Mouse (Mus musculus) hindlimb bud, embryonic 11.5 days (tissue): ENCODE data around the gene Sclt1.
A peak's percentile ranks its signal among the peaks of the same experiment; 100 is the strongest.
"Not testable (repeated sequence)": the region's sequence is repeated elsewhere in the genome, so short reads cannot be mapped to it uniquely, and the experiment has no call there.

Experiments
- DNase-seq: peaks from one replicate; pipeline ENCODE4 v3.0.0-alpha.2; 2012; ENCODE audit warnings: low read depth, low spot score; ENCODE audit errors: extremely low spot score

Sclt1 gene

GRCm38 (mm10) chr3:41742278-41742934 lies at the start of gene Sclt1, which contains the start of gene D3Ertd751e:
TSS of gene Sclt1 (minus strand) at chr3:41742514.
TSS of gene D3Ertd751e (plus strand) at chr3:41742611.
- peak; percentile 80 for DNase-seq

GRCm38 (mm10) chr3:41762091-41762490 lies 19.8 kb upstream of the Sclt1 start:
- DNase-seq, result no peak

GRCm38 (mm10) chr3:41754556-41754955 lies 12.2 kb upstream of the Sclt1 start:
- DNase-seq, result no peak

GRCm38 (mm10) chr3:41743436-41743835 lies 1.1 kb upstream of the Sclt1 start:
- DNase-seq, result no peak

GRCm38 (mm10) chr3:41741601-41742277 lies 575 bp downstream of the Sclt1 start:
- DNase-seq, result peak; percentile 28

GRCm38 (mm10) chr3:41695681-41696080 lies 46.6 kb downstream of the Sclt1 start:
- no peak for DNase-seq

- no peak for DNase-seq
These were observed 49.7 kb downstream of the Sclt1 start for GRCm38 (mm10) chr3:41692440-41693142.

GRCm38 (mm10) chr3:41690114-41690640 lies 52.1 kb downstream of the Sclt1 start:
- not testable (repeated sequence) for DNase-seq

- DNase-seq, result no peak
These were observed 55.9 kb downstream of the Sclt1 start for GRCm38 (mm10) chr3:41686396-41686795.

GRCm38 (mm10) chr3:41682084-41682483 lies 60.2 kb downstream of the Sclt1 start:
- DNase-seq, result no peak

- DNase-seq, result no peak
These were observed 65.7 kb downstream of the Sclt1 start for GRCm38 (mm10) chr3:41676648-41677047.

- no peak for DNase-seq
These were observed 67.5 kb downstream of the Sclt1 start for GRCm38 (mm10) chr3:41674778-41675177.

GRCm38 (mm10) chr3:41655642-41656041 lies 86.7 kb downstream of the Sclt1 start:
- DNase-seq, result no peak

- no peak for DNase-seq
These were observed 121.3 kb downstream of the Sclt1 start for GRCm38 (mm10) chr3:41620971-41621370.

- DNase-seq, result no peak
These were observed 123.8 kb downstream of the Sclt1 start for GRCm38 (mm10) chr3:41618488-41618887.

- DNase-seq, result no peak
These were observed 124.3 kb downstream of the Sclt1 start for GRCm38 (mm10) chr3:41618036-41618435.

- no peak for DNase-seq
These were observed 127.9 kb downstream of the Sclt1 start for GRCm38 (mm10) chr3:41614230-41614985.

- DNase-seq, result no peak
These were observed 128.6 kb downstream of the Sclt1 start for GRCm38 (mm10) chr3:41613706-41614105.

GRCm38 (mm10) chr3:41612211-41612610 lies 130.1 kb downstream of the Sclt1 start:
- DNase-seq, result no peak

GRCm38 (mm10) chr3:41609071-41609470 lies 133.2 kb downstream of the Sclt1 start:
- DNase-seq, result no peak

- no peak for DNase-seq
These were observed 134.8 kb downstream of the Sclt1 start for GRCm38 (mm10) chr3:41607467-41607866.
